Comparison of ENCODE assay signal across 25 mouse cellular contexts in the genomic region with DNA sequence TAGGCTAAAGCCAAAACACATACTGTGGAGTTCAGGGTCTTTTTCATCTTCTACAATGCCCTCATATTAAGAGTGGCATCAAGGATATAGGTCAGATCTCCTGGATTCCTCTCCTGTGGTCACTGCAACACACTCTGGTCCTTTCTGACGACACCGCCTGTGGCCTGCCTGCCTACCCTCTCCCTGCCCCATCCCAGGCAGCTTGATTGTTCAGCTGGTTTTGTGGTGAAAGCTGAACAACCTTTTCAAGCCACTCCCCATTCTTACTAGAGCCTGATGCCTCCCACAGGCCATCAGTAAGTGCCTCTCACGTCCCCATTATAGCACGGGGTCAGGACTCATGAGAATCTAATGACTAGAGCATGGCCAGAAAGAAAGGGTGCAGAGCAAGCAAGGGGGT.
DNase-seq lines count a peak whose midpoint lies in the region; ATAC-seq and TF ChIP-seq lines count a peak whose summit lies in the region.
"Had no signal": no experiment of that assay in that cellular context is flagged by ENCODE, and none has a peak within 500 bp of the region (broad histone marks: within the 10 kb centered on the region; RNA-seq: fewer than 3 reads in every experiment).

No protein-coding gene starts in this region.

- no peak for DNase-seq in cerebellum, adult 2 months
- DNase-seq in cerebellum, postnatal 25 days = no peak
- no peak for DNase-seq in kidney, adult 9 months
- DNase-seq in kidney, postnatal 0 days (ENCODE audit: low spot score) = peak; percentile 17
- no peak for DNase-seq in kidney, postnatal 10 days
- DNase-seq in midbrain, embryonic 11.5 days (ENCODE audit: low spot score, missing footprints) = peak; percentile 47
- no peak for DNase-seq in midbrain, postnatal 0 days (ENCODE audit: low spot score)
- DNase-seq: adrenal gland, adult 8-10 months; adrenal gland, postnatal 14 days; adrenal gland, postnatal 36 days; B cell, adult 2 months; cerebellum, adult 11-12 months; cerebellum, adult 8-10 months; cerebellum, adult 9-11 months; cerebellum, postnatal 14 days had no signal

- H3K36me3 ChIP-seq in kidney, embryonic 14.5 days (ENCODE audit: control insufficient read depth, insufficient read depth, low read length) = peaks cover 68% of the 10 kb centered on the region
- H3K36me3 ChIP-seq in kidney, postnatal 0 days (ENCODE audit: insufficient read depth, low read length) = peaks cover 60% of the 10 kb centered on the region
- H3K36me3 ChIP-seq in midbrain, embryonic 11.5 days (ENCODE audit: control insufficient read depth, insufficient read depth, low read length) = peaks cover 8% of the 10 kb centered on the region; the same call in 1 of the 2 replicates
- peaks cover 30% of the 10 kb centered on the region for H3K36me3 ChIP-seq in midbrain, postnatal 0 days (ENCODE audit: insufficient read depth, low read length)

- WGBS in cerebellum, adult 2 months = 83% methylated on average over 4 of the region's 4 CpGs
- 60% methylated on average over 4 of the region's 4 CpGs for WGBS in kidney, embryonic 14.5 days
- WGBS in kidney, postnatal 0 days = 50% methylated on average over 4 of the region's 4 CpGs
- 87% methylated on average over 4 of the region's 4 CpGs for WGBS in midbrain, embryonic 11.5 days
- 84% methylated on average over 4 of the region's 4 CpGs for WGBS in midbrain, postnatal 0 days

- H3K27me3 ChIP-seq in cerebellum, adult 2 months (ENCODE audit: control insufficient read depth, insufficient read depth, low read length) = no peaks in the 10 kb centered on the region
- H3K27me3 ChIP-seq in kidney, embryonic 14.5 days (ENCODE audit: control insufficient read depth, insufficient read depth, low read length) = no peaks in the 10 kb centered on the region
- H3K27me3 ChIP-seq in kidney, postnatal 0 days (ENCODE audit: insufficient read depth, low read length) = no peaks in the 10 kb centered on the region
- H3K27me3 ChIP-seq in midbrain, embryonic 11.5 days (ENCODE audit: control insufficient read depth, insufficient read depth, low read length) = no peaks in the 10 kb centered on the region
- H3K27me3 ChIP-seq in midbrain, postnatal 0 days (ENCODE audit: insufficient read depth, low read length) = no peaks in the 10 kb centered on the region
- H3K27me3 ChIP-seq: CH12.LX; embryonic facial prominence, embryonic 12.5 days; forebrain, embryonic 13.5 days; forebrain, embryonic 15.5 days; Patski had no signal

- peaks cover 33% of the 10 kb centered on the region for H3K4me1 ChIP-seq in cerebellum, adult 2 months (ENCODE audit: control insufficient read depth, insufficient read depth, low read length)
- H3K4me1 ChIP-seq in kidney, embryonic 14.5 days (ENCODE audit: control insufficient read depth, insufficient read depth, low read length) = no peaks in the 10 kb centered on the region
- no peaks in the 10 kb centered on the region for H3K4me1 ChIP-seq in kidney, postnatal 0 days (replicated peaks; ENCODE audit: insufficient read depth, low read length)
- H3K4me1 ChIP-seq in midbrain, embryonic 11.5 days (ENCODE audit: control insufficient read depth, insufficient read depth, low read length) = no peaks in the 10 kb centered on the region
- no peaks in the 10 kb centered on the region for H3K4me1 ChIP-seq in midbrain, postnatal 0 days (ENCODE audit: insufficient read depth, low read length)
- H3K4me1 ChIP-seq: embryonic facial prominence, embryonic 10.5 days; embryonic facial prominence, embryonic 12.5 days; forebrain, embryonic 13.5 days; forebrain, embryonic 15.5 days had no signal

- no peak overlapping the region for H3K4me3 ChIP-seq in cerebellum, adult 2 months (replicated peaks; ENCODE audit: insufficient read depth, low read depth, low read length)
- no peak overlapping the region for H3K4me3 ChIP-seq in kidney, embryonic 14.5 days (ENCODE audit: low read length)
- no peak overlapping the region for H3K4me3 ChIP-seq in kidney, postnatal 0 days (replicated peaks; ENCODE audit: low read depth, low read length)
- no peak overlapping the region for H3K4me3 ChIP-seq in midbrain, embryonic 11.5 days (ENCODE audit: low read depth, low read length)
- H3K4me3 ChIP-seq in midbrain, postnatal 0 days (ENCODE audit: low read depth, low read length) = no peak overlapping the region
- H3K4me3 ChIP-seq: embryonic facial prominence, embryonic 10.5 days; embryonic facial prominence, embryonic 12.5 days; forebrain, embryonic 13.5 days; forebrain, embryonic 15.5 days had no signal

- H3K9ac ChIP-seq in kidney, embryonic 14.5 days (ENCODE audit: low read depth, low read length) = no peak overlapping the region
- no peak overlapping the region for H3K9ac ChIP-seq in kidney, postnatal 0 days (ENCODE audit: low read depth, low read length)
- no peak overlapping the region for H3K9ac ChIP-seq in midbrain, embryonic 11.5 days (ENCODE audit: low read length)
- no peak overlapping the region for H3K9ac ChIP-seq in midbrain, postnatal 0 days (replicated peaks; ENCODE audit: low read length, poor library complexity, severe bottlenecking)
- H3K9ac ChIP-seq: embryonic facial prominence, embryonic 12.5 days; forebrain, embryonic 13.5 days; forebrain, embryonic 15.5 days had no signal

- TF ChIP-seq POLR2A in cerebellum, adult 2 months (IDR thresholded peaks at IDR 0.05; ENCODE audit: borderline replicate concordance, insufficient read depth, low read length) = no peak

- H3K9me3 ChIP-seq in kidney, embryonic 14.5 days (ENCODE audit: control insufficient read depth, low read length) = no peaks in the 10 kb centered on the region
- H3K9me3 ChIP-seq in kidney, postnatal 0 days (replicated peaks; ENCODE audit: low read length) = no peaks in the 10 kb centered on the region
- H3K9me3 ChIP-seq in midbrain, embryonic 11.5 days (ENCODE audit: control insufficient read depth, low read length) = no peaks in the 10 kb centered on the region
- H3K9me3 ChIP-seq in midbrain, postnatal 0 days (ENCODE audit: low read length) = no peaks in the 10 kb centered on the region
- H3K9me3 ChIP-seq: embryonic facial prominence, embryonic 10.5 days; embryonic facial prominence, embryonic 12.5 days; forebrain, embryonic 13.5 days; forebrain, embryonic 15.5 days; G1E had no signal

- H3K4me2 ChIP-seq in kidney, embryonic 14.5 days (replicated peaks; ENCODE audit: low read depth, low read length) = no peak overlapping the region
- H3K4me2 ChIP-seq in kidney, postnatal 0 days (ENCODE audit: low read length) = no peak overlapping the region
- H3K4me2 ChIP-seq in midbrain, embryonic 11.5 days = no peak overlapping the region
- no peak overlapping the region for H3K4me2 ChIP-seq in midbrain, postnatal 0 days (ENCODE audit: low read depth, low read length, poor library complexity, severe bottlenecking)
- H3K4me2 ChIP-seq: embryonic facial prominence, embryonic 12.5 days; forebrain, embryonic 13.5 days; forebrain, embryonic 15.5 days had no signal

- 0 out of 2 replicates have a peak, but pooled peaks have one; percentile 51 for ATAC-seq in kidney, embryonic 14.5 days (ENCODE audit: low FRiP score, low TSS enrichment)
- ATAC-seq in kidney, postnatal 0 days (replicated peaks; ENCODE audit: low FRiP score, low read depth) = 0 out of 2 replicates have a peak, but pooled peaks have one; percentile 33
- ATAC-seq in midbrain, embryonic 11.5 days (ENCODE audit: low FRiP score) = no peak
- no peak for ATAC-seq in midbrain, postnatal 0 days (ENCODE audit: low FRiP score)
- ATAC-seq: activated CD4-positive, CD25-positive, alpha-beta regulatory T cell, adult 4 months; CD4-positive, CD25-positive, alpha-beta regulatory T cell, adult 4 months; forebrain, embryonic 13.5 days; forebrain, embryonic 15.5 days; Patski had no signal

- peak overlapping the region; percentile 8; the same call in 1 of the 2 replicates for H3K27ac ChIP-seq in cerebellum, adult 2 months (ENCODE audit: insufficient read depth, low read length)
- H3K27ac ChIP-seq in kidney, embryonic 14.5 days (ENCODE audit: low read depth, low read length) = no peak overlapping the region
- no peak overlapping the region for H3K27ac ChIP-seq in kidney, postnatal 0 days
- H3K27ac ChIP-seq in midbrain, embryonic 11.5 days (ENCODE audit: low read depth, low read length) = no peak overlapping the region
- H3K27ac ChIP-seq in midbrain, postnatal 0 days (ENCODE audit: low read depth, low read length) = no peak overlapping the region
- H3K27ac ChIP-seq: embryonic facial prominence, embryonic 10.5 days; embryonic facial prominence, embryonic 12.5 days; forebrain, embryonic 13.5 days; forebrain, embryonic 15.5 days had no signal

- no peak for TF ChIP-seq CTCF in cerebellum, adult 2 months (IDR thresholded peaks at IDR 0.05; ENCODE audit: borderline replicate concordance, insufficient read depth, low read depth, low read length)
- no peak for TF ChIP-seq CTCF in kidney, postnatal 0 days (IDR thresholded peaks at IDR 0.05; ENCODE audit: low read depth)
- no peak for TF ChIP-seq CTCF in midbrain, postnatal 0 days (IDR thresholded peaks at IDR 0.05)

Comparison
In these comparisons a context has a peak if more than half of its experiments do, and no peak if none do; other contexts are left out.
1. DNase-seq: peak in kidney, postnatal 0 days (single experiment) and midbrain, embryonic 11.5 days (single experiment); none in cerebellum, adult 2 months (0 of 2), cerebellum, postnatal 25 days (0 of 2), kidney, adult 9 months (single experiment), kidney, postnatal 10 days (single experiment) and midbrain, postnatal 0 days (single experiment).
2. ATAC-seq: peak in kidney, embryonic 14.5 days (single experiment) and kidney, postnatal 0 days (single experiment); none in midbrain, embryonic 11.5 days (single experiment) and midbrain, postnatal 0 days (single experiment).